Mouse (Mus musculus) CH12.LX (cell line): ENCODE data around the gene Samd4b. TPM values are rescaled to one million over a fixed set of nuclear protein-coding genes. Genes with fewer than 3 reads are reported as not detected.

ENCODE experiments used
- DNase-seq: peaks from one replicate; pipeline ENCODE4 v3.0.0-alpha.2; 2013; ENCODE audit errors: extremely low read depth
- H3K27ac ChIP-seq: 2 replicates; pipeline ENCODE4 v1.5.1; 2012; ENCODE audit warnings: low read depth, mild to moderate bottlenecking, control low read depth, moderate library complexity; ENCODE audit not compliant: insufficient read depth
- H3K27me3 ChIP-seq: replicated peaks from 2 replicates; pipeline ENCODE3; 2012; ENCODE audit warnings: inconsistent platforms
- H3K36me3 ChIP-seq, 2 experiments: replicated peaks in 1 of 2; 2 replicates each; pipeline versions ENCODE3 to v1.6.1; 2012; ENCODE audit warnings: inconsistent platforms in 1 of 2, low read length in 1 of 2, mild to moderate bottlenecking in 1 of 2, mixed read lengths in 1 of 2, moderate library complexity in 1 of 2; ENCODE audit not compliant: control insufficient read depth in 1 of 2, insufficient read depth in 1 of 2
- H3K4me1 ChIP-seq, 2 experiments: 2 replicates each; pipeline ENCODE4 v1.6.1; 2012; ENCODE audit warnings: inconsistent platforms in 1 of 2, moderate library complexity in 1 of 2; ENCODE audit not compliant: insufficient read depth in 2 of 2, control insufficient read depth in 1 of 2
- H3K4me2 ChIP-seq: 2 replicates; pipeline ENCODE4 v1.6.1; 2012; ENCODE audit warnings: low read depth, mild to moderate bottlenecking, control low read depth; ENCODE audit not compliant: poor library complexity, insufficient read depth, severe bottlenecking
- H3K4me3 ChIP-seq, 3 experiments: fragments of 150-350 bp in 1 of 3; sonication (generic) in 1 of 3; replicated peaks in 1 of 3; 2 replicates each; pipeline versions ENCODE3 to v1.5.1; 2011 to 2012; ENCODE audit warnings: low read depth in 2 of 3, low read length in 2 of 3, mild to moderate bottlenecking in 2 of 3, moderate library complexity in 2 of 3, control low read depth in 1 of 3, improper control_type of control experiment in 1 of 3, inconsistent platforms in 1 of 3, mixed read lengths in 1 of 3; ENCODE audit not compliant: poor library complexity in 1 of 3
- H3K79me2 ChIP-seq: replicated peaks from 2 replicates; pipeline ENCODE4 v1.6.1; 2012; ENCODE audit warnings: mild to moderate bottlenecking, moderate library complexity; ENCODE audit not compliant: control insufficient read depth, poor library complexity, insufficient read depth, severe bottlenecking; ENCODE audit errors: extremely low read depth
- H3K9ac ChIP-seq: 2 replicates; pipeline ENCODE4 v1.6.1; 2012; ENCODE audit warnings: low read depth, mild to moderate bottlenecking, control low read depth, moderate library complexity; ENCODE audit not compliant: insufficient read depth
- H3K9me3 ChIP-seq: replicated peaks from 2 replicates; pipeline ENCODE3; 2012; ENCODE audit warnings: low read length, inconsistent platforms, mixed read lengths
- BHLHE40 ChIP-seq: IDR thresholded peaks from 2 replicates; pipeline ENCODE4 v1.6.1; 2011; ENCODE audit warnings: mild to moderate bottlenecking, low read depth, low read length, improper control_type of control experiment
- CHD1 ChIP-seq: IDR thresholded peaks from 2 replicates; pipeline ENCODE4 v1.6.1; 2012; ENCODE audit warnings: low read depth, low read length, improper control_type of control experiment, inconsistent platforms
- E2F4 ChIP-seq: IDR thresholded peaks from 2 replicates; pipeline ENCODE4 v1.6.1; 2011; ENCODE audit warnings: low read depth, low read length, improper control_type of control experiment; ENCODE audit not compliant: insufficient replicate concordance
- EP300 ChIP-seq: IDR thresholded peaks from 2 replicates; pipeline ENCODE4 v1.6.1; 2011; ENCODE audit warnings: low read length, improper control_type of control experiment
- GABPA ChIP-seq: IDR thresholded peaks from 2 replicates; pipeline ENCODE4 v1.6.1; 2012; ENCODE audit warnings: low read depth, low read length, improper control_type of control experiment, inconsistent platforms; ENCODE audit not compliant: insufficient replicate concordance
- HCFC1 ChIP-seq: IDR thresholded peaks from 2 replicates; pipeline ENCODE4 v1.6.1; 2012; ENCODE audit warnings: low read depth, mild to moderate bottlenecking, inconsistent platforms, low read length, improper control_type of control experiment
- MAFK ChIP-seq: IDR thresholded peaks from 2 replicates; pipeline ENCODE4 v1.6.1; 2011; ENCODE audit warnings: low read length, improper control_type of control experiment; ENCODE audit not compliant: insufficient replicate concordance
- MAX ChIP-seq: IDR thresholded peaks from 2 replicates; pipeline ENCODE4 v1.6.1; 2011; ENCODE audit warnings: low read length, improper control_type of control experiment
- MAZ ChIP-seq: IDR thresholded peaks from 2 replicates; pipeline ENCODE4 v1.6.1; 2012; ENCODE audit warnings: low read depth, mild to moderate bottlenecking, inconsistent platforms, low read length, improper control_type of control experiment, moderate library complexity
- MEF2A ChIP-seq: IDR thresholded peaks from 2 replicates; pipeline ENCODE4 v1.6.1; 2014; ENCODE audit warnings: low read depth, mild to moderate bottlenecking, inconsistent platforms, low read length, improper control_type of control experiment, borderline replicate concordance
- MXI1 ChIP-seq: IDR thresholded peaks from 2 replicates; pipeline ENCODE4 v1.6.1; 2011; ENCODE audit warnings: mild to moderate bottlenecking, low read depth, low read length, improper control_type of control experiment
- NELFE ChIP-seq: IDR thresholded peaks from 2 replicates; pipeline ENCODE4 v1.6.1; 2011; ENCODE audit warnings: low read depth, low read length, improper control_type of control experiment
- POLR2AphosphoS2 ChIP-seq: IDR thresholded peaks from 2 replicates; pipeline ENCODE4 v1.6.1; 2011; ENCODE audit warnings: low read depth, low read length, improper control_type of control experiment
- RCOR1 ChIP-seq: conservative IDR thresholded peaks from 2 replicates; pipeline ENCODE4 v1.6.1; 2012; ENCODE audit warnings: low read depth, mild to moderate bottlenecking, inconsistent platforms, low read length, improper control_type of control experiment
- SIN3A ChIP-seq: IDR thresholded peaks from 2 replicates; pipeline ENCODE4 v1.6.1; 2012; ENCODE audit warnings: low read length, improper control_type of control experiment, inconsistent platforms
- SMC3 ChIP-seq: IDR thresholded peaks from 2 replicates; pipeline ENCODE4 v1.6.1; 2011; ENCODE audit warnings: low read depth, low read length, improper control_type of control experiment
- USF1 ChIP-seq: IDR thresholded peaks from 2 replicates; pipeline ENCODE4 v1.6.1; 2014; ENCODE audit warnings: low read depth, mild to moderate bottlenecking, inconsistent platforms, low read length, improper control_type of control experiment
- ZMIZ1 ChIP-seq: IDR thresholded peaks from 2 replicates; pipeline ENCODE4 v1.6.1; 2012; ENCODE audit warnings: low read depth, mild to moderate bottlenecking, inconsistent platforms, low read length, improper control_type of control experiment
- dilution Hi-C: fragments of 300-500 bp; cut with MboI; formaldehyde crosslinking; loops from 2 replicates; pipeline ENCODE4 v1.14.3; 2020; ENCODE audit warnings: low sequenced_read_pairs; ENCODE audit not compliant: extremely low pct_unique_long_range_greater_than_20kb, extremely low pct_ligation_motif_present
- in situ Hi-C: fragments of 300-500 bp; cut with MboI; formaldehyde crosslinking; loops from 3 replicates; pipeline ENCODE4 v1.14.3; 2019; ENCODE audit warnings: low sequenced_read_pairs, low pct_ligation_motif_present, low pct_unique_long_range_greater_than_20kb, mixed read lengths
- polyA plus RNA-seq: library from polyadenylated mRNA; unstranded; fragments of >175 nt; gene quantifications from 2 replicates; pipeline ENCODE4 v1.2.1, GENCODE M21; 2012; ENCODE audit warnings: low read depth; ENCODE audit not compliant: insufficient read length
- total RNA-seq, 2 experiments: library from RNA; depleted of rRNA; stranded (reverse); fragments of 300-350 nt in 1 of 2; fragments of >200 nt in 1 of 2; gene quantifications; 2 replicates each; pipeline ENCODE4 v1.2.3; 2012 to 2014

The Samd4b gene
- total and polyA plus RNA-seq, 3 experiments: 3.7 to 24.6 (median 10.0) TPM

- no peak overlapping the region for H3K4me3 ChIP-seq
- no peak overlapping the region for H3K4me2 ChIP-seq
- dilution Hi-C loops: no loop called here
- in situ Hi-C loops: no loop called here
- H3K27ac ChIP-seq: no peak overlapping the region
- peaks cover 54% of the 10 kb centered on the region for H3K27me3 ChIP-seq
- DNase-seq: no peak
- peaks cover 0 to under 1% of the 10 kb centered on the region in 2 experiments; a peak in 1 of 4 replicates for H3K4me1 ChIP-seq
- peaks cover 10% of the 10 kb centered on the region for H3K9me3 ChIP-seq
- H3K79me2 ChIP-seq: no peaks in the 10 kb centered on the region
- no peak overlapping the region for H3K9ac ChIP-seq
- no peaks in the 10 kb centered on the region for H3K36me3 ChIP-seq
- TF ChIP-seq SIN3A (peak; percentile 75), RCOR1 (no peak), CHD1 (no peak), MAX (no peak)
Measured at GRCm38 (mm10) chr7:28505585-28505984, 92.4 kb downstream of the Samd4b start.

- Histone ChIP-seq H3K36me3 (no peaks in the 10 kb centered on the region), H3K4me2 (no peak overlapping the region), H3K9me3 (peaks cover 3% of the 10 kb centered on the region), H3K79me2 (no peaks in the 10 kb centered on the region), H3K4me3 (no peak overlapping the region), H3K4me1 (peaks cover 3 to 4% of the 10 kb centered on the region in 2 experiments; a peak in 2 of 4 replicates), H3K9ac (no peak overlapping the region), H3K27me3 (peaks cover 23% of the 10 kb centered on the region), H3K27ac (no peak overlapping the region)
- in situ Hi-C loops: loop anchor here (5.0 kb wide), 1 partner anchor 37 kb away; no protein-coding TSS in a partner anchor
- no peak for DNase-seq
- TF ChIP-seq USF1 (no peak), MXI1 (no peak), POLR2AphosphoS2 (no peak), MAX (no peak), CHD1 (no peak), ZMIZ1 (no peak), BHLHE40 (no peak), EP300 (no peak), HCFC1 (no peak), GABPA (no peak), NELFE (no peak), MAZ (no peak), MAFK (no peak), MEF2A (no peak), SMC3 (no peak), E2F4 (no peak)
- dilution Hi-C loops: no loop called here
Measured at GRCm38 (mm10) chr7:28495426-28495825, 102.5 kb downstream of the Samd4b start.
